Mouse (Mus musculus): ENCODE measurements around the gene Cd300ld4. TPM values are rescaled to one million over a fixed set of nuclear protein-coding genes. Genes with fewer than 3 reads are reported as not detected.
"Not testable (repeated sequence)": the region's sequence is repeated elsewhere in the genome, so short reads cannot be mapped to it uniquely, and the experiment has no call there.

Cd300ld4 gene
- polyA plus RNA-seq, 1 experiment from 2014 or later, result not detected

DNA sequence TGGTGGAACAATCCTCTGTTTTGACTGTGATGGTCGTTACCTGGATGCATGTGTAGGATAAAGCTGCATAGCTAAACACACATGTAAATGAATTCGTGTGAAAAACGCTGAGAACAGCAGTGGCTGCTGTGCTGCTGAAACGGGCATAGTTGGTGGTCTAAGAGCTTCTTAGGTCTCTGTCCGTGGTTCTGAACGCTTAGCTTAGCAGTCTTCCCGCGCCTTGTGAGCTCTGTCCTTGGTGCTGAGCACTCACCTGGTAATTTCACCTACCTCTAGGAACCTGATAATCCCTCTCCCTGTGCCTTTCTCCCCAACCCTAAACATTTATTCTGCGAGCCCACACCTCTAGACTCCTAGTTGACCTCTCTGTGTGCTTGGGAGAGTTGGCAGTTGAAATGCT, 25.4 kb upstream of the Cd300ld4 start:
- H3K27ac ChIP-seq, result no peak overlapping the region
- 5% methylated on average over 9 of the region's 9 CpGs for WGBS (ENCODE audit: insufficient replicate concordance)
- H3K4me1 ChIP-seq (replicated peaks), result no peaks in the 10 kb centered on the region
- H3K4me2 ChIP-seq, result no peak overlapping the region
- no peaks in the 10 kb centered on the region for H3K9me3 ChIP-seq (replicated peaks)
- H3K36me3 ChIP-seq, result no peaks in the 10 kb centered on the region
- H3K27me3 ChIP-seq, result no peaks in the 10 kb centered on the region
- ATAC-seq (ENCODE audit: low read depth), result no peak
- H3K4me3 ChIP-seq (replicated peaks), result no peak overlapping the region
- no peak overlapping the region for H3K9ac ChIP-seq
- DNase-seq, result no peak

DNA sequence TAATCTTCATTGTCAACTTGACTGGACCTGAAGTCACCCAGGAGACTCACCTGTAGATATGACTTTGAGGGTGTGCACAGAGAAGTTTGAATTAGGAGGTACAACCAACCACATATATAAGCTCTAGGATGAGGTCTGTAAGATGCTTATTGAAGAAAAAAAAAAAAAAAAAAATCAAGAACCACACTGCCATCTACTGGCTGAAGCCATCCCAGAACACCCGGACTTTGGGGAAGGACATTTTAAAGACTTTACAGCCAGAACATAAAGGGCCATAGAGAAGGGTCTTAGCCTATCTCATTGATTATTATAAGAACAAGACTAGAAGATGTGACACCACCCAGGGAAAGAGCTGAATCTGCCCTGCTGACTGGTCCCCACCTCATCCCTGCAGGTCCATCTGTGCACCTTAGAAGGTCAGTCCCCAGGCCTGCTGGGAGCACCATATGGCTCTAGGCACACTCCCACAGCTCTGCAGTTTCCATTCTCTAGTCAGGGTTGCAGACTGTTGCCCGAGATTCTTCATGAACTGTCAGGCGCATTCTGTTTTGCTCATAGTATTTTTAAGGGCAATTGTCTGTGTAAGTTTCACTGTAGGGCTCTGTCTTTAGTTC, 22.6 kb upstream of the Cd300ld4 start:
- H3K4me1 ChIP-seq (replicated peaks), result no peaks in the 10 kb centered on the region
- no peak for DNase-seq
- ATAC-seq (ENCODE audit: low read depth), result no peak
- H3K4me2 ChIP-seq, result no peak overlapping the region
- H3K9me3 ChIP-seq (replicated peaks), result no peaks in the 10 kb centered on the region
- H3K27ac ChIP-seq, result no peak overlapping the region
- WGBS (ENCODE audit: insufficient replicate concordance), result 35% methylated on average over 3 of the region's 3 CpGs
- H3K27me3 ChIP-seq, result no peaks in the 10 kb centered on the region
- H3K36me3 ChIP-seq, result no peaks in the 10 kb centered on the region
- H3K9ac ChIP-seq, result no peak overlapping the region
- H3K4me3 ChIP-seq (replicated peaks), result no peak overlapping the region

DNA sequence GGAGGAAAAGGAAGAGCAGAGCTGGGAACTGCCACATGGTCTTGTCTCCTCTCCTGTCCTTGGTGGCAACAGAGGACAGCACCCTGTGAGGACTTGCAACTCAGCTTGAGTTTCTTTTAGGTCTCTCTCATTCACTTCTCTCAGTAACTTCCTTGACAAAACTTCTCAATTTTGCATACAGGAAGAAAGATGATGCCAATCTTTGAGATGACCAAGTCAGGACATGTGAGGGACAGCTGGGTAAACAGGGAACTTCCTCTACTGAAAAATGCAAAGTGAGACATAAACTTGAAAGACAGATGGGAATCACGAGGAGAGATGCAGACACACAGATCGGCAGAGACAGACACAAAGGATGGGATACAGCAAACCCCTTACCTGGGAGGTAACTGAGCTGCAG, 21.4 kb upstream of the Cd300ld4 start, which contains the start of gene Cd300ld3:
Gene Cd300ld3 (minus strand): TSS at position 151 of the 400 bp plus-strand sequence.
- H3K4me3 ChIP-seq (replicated peaks), result no peak within 1 kb of the TSS
- no peak within 1 kb of the TSS for H3K27ac ChIP-seq
- H3K9me3 ChIP-seq (replicated peaks), result no peaks in the 10 kb centered on the region
- H3K9ac ChIP-seq, result no peak within 1 kb of the TSS
- no peak within 1 kb of the TSS for H3K4me2 ChIP-seq
- WGBS (ENCODE audit: insufficient replicate concordance), result 41% methylated on average over 2 of the region's 2 CpGs
- no peaks in the 10 kb centered on the region for H3K27me3 ChIP-seq
- ATAC-seq (ENCODE audit: low read depth), result no peak
- no peaks in the 10 kb centered on the region for H3K36me3 ChIP-seq
- no peaks in the 10 kb centered on the region for H3K4me1 ChIP-seq (replicated peaks)
- DNase-seq, result no peak

DNA sequence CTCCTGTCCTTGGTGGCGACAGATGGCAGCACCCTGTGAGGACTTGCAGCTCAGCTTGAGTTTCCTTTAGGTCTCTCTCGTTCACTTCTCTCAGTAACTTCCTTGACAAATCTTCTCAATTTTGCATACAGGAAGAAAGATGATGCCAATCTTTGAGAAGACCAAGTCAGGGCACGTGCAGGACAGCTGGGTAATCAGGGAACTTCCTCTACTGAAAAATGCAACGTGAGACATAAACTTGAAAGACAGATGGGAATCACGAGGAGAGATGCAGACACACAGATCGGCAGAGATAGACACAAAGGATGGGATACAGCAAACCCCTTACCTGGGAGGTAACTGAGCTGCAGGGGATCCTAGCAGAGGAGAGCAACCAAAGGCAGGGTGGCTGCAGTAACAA, 10.9 kb upstream of the Cd300ld4 start, which contains the start of gene Cd300ld5:
Gene Cd300ld5 (minus strand): TSS at position 101 of the 400 bp plus-strand sequence.
- no CpG with 5 or more reads among the region's 6 CpGs for WGBS (ENCODE audit: insufficient replicate concordance)
- not testable (repeated sequence) for H3K4me1 ChIP-seq (replicated peaks); H3K9me3 ChIP-seq (replicated peaks); H3K4me2 ChIP-seq; H3K27me3 ChIP-seq; H3K27ac ChIP-seq; ATAC-seq (ENCODE audit: low read depth); DNase-seq; H3K4me3 ChIP-seq (replicated peaks); H3K36me3 ChIP-seq; H3K9ac ChIP-seq

DNA sequence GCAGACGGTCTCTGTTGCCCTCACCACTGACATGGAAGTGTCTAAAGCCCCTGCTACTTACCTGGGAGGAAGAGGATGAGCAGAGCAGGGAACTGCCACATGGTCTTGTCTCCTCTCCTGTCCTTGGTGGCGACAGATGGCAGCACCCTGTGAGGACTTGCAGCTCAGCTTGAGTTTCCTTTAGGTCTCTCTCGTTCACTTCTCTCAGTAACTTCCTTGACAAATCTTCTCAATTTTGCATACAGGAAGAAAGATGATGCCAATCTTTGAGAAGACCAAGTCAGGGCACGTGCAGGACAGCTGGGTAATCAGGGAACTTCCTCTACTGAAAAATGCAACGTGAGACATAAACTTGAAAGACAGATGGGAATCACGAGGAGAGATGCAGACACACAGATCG, 10.7 kb downstream of the Cd300ld4 start, which contains the start of gene Cd300ld2:
Gene Cd300ld2 (minus strand): TSS at position 101 of the 400 bp plus-strand sequence.
- not testable (repeated sequence) for H3K27ac ChIP-seq; H3K27me3 ChIP-seq; H3K4me2 ChIP-seq; ATAC-seq (ENCODE audit: low read depth); H3K36me3 ChIP-seq; H3K9me3 ChIP-seq (replicated peaks); DNase-seq; H3K4me3 ChIP-seq (replicated peaks); H3K9ac ChIP-seq; H3K4me1 ChIP-seq (replicated peaks)
- WGBS (ENCODE audit: insufficient replicate concordance), result no CpG with 5 or more reads among the region's 7 CpGs

DNA sequence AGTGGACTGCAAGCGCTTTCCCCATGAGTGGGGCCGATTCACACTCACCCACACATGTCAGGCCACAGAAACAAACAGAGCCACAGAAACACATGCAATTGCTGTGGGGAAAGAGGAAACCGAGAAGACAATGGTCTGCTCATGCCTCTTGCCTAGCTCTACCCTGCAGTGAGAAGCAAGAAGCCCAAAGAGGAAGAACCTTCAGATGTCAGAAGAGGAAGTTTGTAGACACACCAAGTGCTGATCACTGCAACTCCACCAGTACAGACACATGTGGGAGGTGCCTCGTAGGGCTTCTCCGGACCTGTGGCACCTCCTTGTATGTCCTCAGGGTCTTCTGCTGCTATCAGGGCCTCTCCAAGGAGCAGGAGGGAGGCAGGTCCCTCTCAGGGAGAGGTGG, 22.7 kb downstream of the Cd300ld4 start:
- Histone ChIP-seq H3K4me1 (replicated peaks) (no peaks in the 10 kb centered on the region), H3K9me3 (replicated peaks) (no peaks in the 10 kb centered on the region), H3K4me3 (replicated peaks) (no peak overlapping the region), H3K36me3 (no peaks in the 10 kb centered on the region), H3K27me3 (no peaks in the 10 kb centered on the region), H3K27ac (peak overlapping the region; percentile 34; the same call in 1 of the 2 replicates), H3K4me2 (no peak overlapping the region), H3K9ac (no peak overlapping the region)
- ATAC-seq (ENCODE audit: low read depth) (peak; percentile 23; the same call in 1 of the 2 replicates), DNase-seq (peak; percentile 5)
- WGBS (ENCODE audit: insufficient replicate concordance), result 21% methylated on average over 5 of the region's 5 CpGs

DNA sequence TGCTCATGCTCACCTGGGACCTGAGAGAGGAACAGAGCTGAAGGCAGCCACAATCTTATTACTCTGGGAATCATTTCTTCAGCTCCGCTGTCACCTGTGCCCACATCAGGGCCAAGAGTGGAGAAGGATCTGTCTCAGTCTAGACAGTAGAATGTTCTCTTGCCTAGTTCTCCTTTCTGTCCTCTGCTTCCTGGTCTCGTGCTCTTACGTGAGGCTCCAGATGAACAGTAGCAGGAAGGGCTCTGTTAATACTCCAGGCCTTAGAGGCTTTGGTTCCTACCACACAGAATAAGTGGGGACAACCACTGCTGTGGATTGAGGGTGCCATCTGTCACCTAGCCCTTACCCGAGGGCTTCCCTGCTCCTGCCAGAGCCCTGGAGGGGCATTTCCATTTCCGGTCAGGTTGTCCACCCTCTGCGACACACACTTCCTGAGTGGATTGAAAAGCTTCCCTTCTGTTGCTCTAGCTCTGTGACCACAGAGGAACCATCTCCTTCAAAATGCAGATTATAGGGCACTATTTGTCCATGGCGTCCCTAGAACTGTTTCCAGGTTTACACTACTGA, 25.3 kb downstream of the Cd300ld4 start, which contains the start of gene Cd300c2:
Gene Cd300c2 (minus strand): TSS at position 407 of the 567 bp plus-strand sequence.
- H3K9ac ChIP-seq, result no peak within 1 kb of the TSS
- H3K9me3 ChIP-seq (replicated peaks), result no peaks in the 10 kb centered on the region
- no peak within 1 kb of the TSS for H3K4me3 ChIP-seq (replicated peaks)
- no peak within 1 kb of the TSS for H3K4me2 ChIP-seq
- H3K27ac ChIP-seq, result peak within 1 kb of the TSS; percentile 29; the same call in 1 of the 2 replicates
- 38% methylated on average over 7 of the region's 7 CpGs for WGBS (ENCODE audit: insufficient replicate concordance)
- ATAC-seq (ENCODE audit: low read depth) (no peak), DNase-seq (no peak)
- no peaks in the 10 kb centered on the region for H3K4me1 ChIP-seq (replicated peaks)
- H3K36me3 ChIP-seq, result no peaks in the 10 kb centered on the region
- H3K27me3 ChIP-seq, result no peaks in the 10 kb centered on the region

DNA sequence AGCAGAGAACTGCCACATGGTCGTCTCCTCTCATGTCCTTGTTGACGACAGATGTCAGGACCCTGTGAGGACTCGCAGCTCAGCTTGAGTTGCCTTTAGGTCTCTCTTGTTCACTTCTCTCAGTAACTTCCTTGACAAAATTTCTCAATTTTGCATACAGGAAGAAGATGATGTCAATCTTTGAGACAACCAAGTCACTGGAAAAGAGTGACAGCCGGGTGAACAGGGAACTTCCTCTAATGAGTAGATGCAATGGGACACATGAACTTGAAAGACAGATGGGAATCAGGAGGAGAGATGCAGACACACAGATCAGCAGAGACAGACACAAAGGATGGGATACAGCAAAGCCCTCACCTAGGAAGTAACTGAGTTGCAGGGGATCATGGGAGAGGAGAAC, 37.0 kb downstream of the Cd300ld4 start, which contains the start of gene Cd300ld:
Gene Cd300ld (minus strand): TSS at position 130 of the 400 bp plus-strand sequence.
- no peak for ATAC-seq (ENCODE audit: low read depth)
- Histone ChIP-seq H3K4me1 (replicated peaks) (no peaks in the 10 kb centered on the region), H3K4me2 (no peak within 1 kb of the TSS), H3K9me3 (replicated peaks) (no peaks in the 10 kb centered on the region), H3K4me3 (replicated peaks) (no peak within 1 kb of the TSS), H3K9ac (no peak within 1 kb of the TSS), H3K27ac (no peak within 1 kb of the TSS), H3K27me3 (no peaks in the 10 kb centered on the region), H3K36me3 (no peaks in the 10 kb centered on the region)
- 28% methylated on average over 4 of the region's 4 CpGs for WGBS (ENCODE audit: insufficient replicate concordance)
- no peak for DNase-seq

DNA sequence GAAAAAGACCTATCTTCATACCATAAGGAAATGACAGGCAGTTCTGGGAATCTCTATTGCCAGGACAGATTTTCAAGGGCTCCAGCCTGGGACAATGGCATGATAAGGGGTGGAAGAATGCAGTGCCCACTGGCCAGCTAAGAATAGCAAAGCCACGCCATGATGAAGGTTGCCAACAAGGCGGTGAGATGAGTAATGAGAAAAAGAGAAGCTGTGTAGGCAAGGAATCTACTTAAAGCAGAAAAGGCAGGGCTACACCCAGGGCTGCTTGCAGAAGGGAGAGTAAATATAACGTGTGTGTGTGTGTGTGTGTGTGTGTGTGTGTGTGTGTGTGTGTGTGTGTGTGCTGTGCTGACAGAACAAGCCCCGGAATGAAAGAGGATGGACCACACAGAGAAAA, 44.9 kb downstream of the Cd300ld4 start:
- H3K27me3 ChIP-seq, result no peaks in the 10 kb centered on the region
- DNase-seq (no peak), ATAC-seq (ENCODE audit: low read depth) (no peak)
- H3K4me2 ChIP-seq, result no peak overlapping the region
- H3K4me1 ChIP-seq (replicated peaks), result no peaks in the 10 kb centered on the region
- no peak overlapping the region for H3K9ac ChIP-seq
- H3K36me3 ChIP-seq, result no peaks in the 10 kb centered on the region
- 51% methylated on average over 4 of the region's 4 CpGs for WGBS (ENCODE audit: insufficient replicate concordance)
- H3K4me3 ChIP-seq (replicated peaks), result no peak overlapping the region
- H3K9me3 ChIP-seq (replicated peaks), result peaks cover 5% of the 10 kb centered on the region; the same call in 1 of the 2 replicates
- no peak overlapping the region for H3K27ac ChIP-seq

DNA sequence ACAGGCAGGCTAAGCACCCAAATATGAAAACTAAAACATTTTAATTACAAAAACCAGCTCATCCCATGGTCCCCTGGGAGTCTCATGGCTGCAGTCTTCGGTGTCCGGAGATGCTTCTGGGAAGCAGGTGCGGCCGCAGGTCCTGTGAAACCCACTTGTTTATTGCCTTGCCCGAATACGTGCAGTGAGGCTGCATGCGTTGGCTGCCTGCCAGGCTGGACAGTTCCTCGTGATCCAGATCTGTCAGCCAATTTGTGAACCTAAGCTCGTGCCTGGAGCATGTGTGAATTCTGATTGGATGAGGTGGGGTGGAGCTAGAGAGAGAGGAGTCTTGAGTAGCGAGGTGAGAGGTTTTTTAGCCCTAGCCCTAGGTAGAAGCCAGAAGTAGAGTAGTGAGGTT, 54.1 kb downstream of the Cd300ld4 start:
- Histone ChIP-seq H3K4me1 (replicated peaks) (no peaks in the 10 kb centered on the region), H3K27ac (no peak overlapping the region), H3K9ac (no peak overlapping the region), H3K4me3 (replicated peaks) (no peak overlapping the region), H3K9me3 (replicated peaks) (peaks cover 20% of the 10 kb centered on the region; the same call in 1 of the 2 replicates), H3K36me3 (no peaks in the 10 kb centered on the region), H3K4me2 (no peak overlapping the region), H3K27me3 (no peaks in the 10 kb centered on the region)
- ATAC-seq (ENCODE audit: low read depth) (no peak), DNase-seq (no peak)
- 74% methylated on average over 10 of the region's 10 CpGs for WGBS (ENCODE audit: insufficient replicate concordance)
